In the genomic region with DNA sequence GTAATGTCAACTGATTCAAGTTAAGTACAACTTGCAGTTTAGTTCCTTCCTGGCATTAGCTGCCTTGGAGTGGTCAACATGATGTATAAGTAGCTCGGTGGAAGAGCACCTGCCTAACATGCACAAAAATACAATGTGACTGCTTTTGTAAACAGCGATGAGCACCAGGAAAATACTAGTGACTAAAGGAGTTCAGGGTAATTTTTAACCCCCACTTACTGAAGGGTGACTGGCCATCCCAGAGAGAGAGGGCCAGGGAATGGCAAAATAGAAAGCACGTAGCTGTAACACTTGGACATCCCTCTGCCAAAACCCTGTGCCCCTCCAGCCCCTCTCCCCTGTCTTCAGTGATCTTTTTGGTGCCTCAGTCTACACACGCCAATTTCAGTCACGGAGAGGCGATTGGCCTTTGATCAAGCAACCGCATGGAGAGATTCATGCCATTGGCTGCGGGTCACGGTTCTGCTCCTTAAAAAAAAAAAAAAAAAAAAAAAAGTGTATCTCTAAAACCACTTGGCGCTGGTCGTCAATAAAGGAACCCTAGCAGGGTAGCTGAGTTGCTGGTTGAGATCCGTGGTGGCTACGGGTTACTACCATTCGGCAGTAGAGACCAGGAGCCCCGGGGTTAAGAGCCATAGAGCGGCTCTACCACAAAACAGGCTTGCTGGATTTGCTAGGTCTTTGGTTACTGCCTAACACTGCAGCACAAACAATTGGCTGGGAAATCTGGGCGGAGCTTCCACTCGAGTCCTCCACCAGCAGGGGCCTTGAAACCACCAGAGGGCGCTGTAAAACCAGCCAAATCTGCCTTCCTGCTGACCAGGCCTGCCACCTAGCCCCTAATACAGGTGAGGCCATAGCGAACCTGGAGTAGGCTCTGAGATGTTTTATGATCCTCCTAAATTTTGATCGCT, we compare ENCODE assay signal across 8 mouse cellular contexts. TPM values are rescaled to one million over a fixed set of nuclear protein-coding genes. Genes with fewer than 3 reads are reported as not detected.
DNase-seq lines count a peak whose midpoint lies in the region; ATAC-seq and TF ChIP-seq lines count a peak whose summit lies in the region.

No protein-coding gene starts in this region.

- H3K4me3 ChIP-seq in CH12.LX (replicated peaks in 1 of 3; ENCODE audit: low read depth in 2 of 3, low read length in 2 of 3, poor library complexity in 1 of 3) = peak overlapping the region in 1 of 3 experiments; percentile 25
- H3K4me3 ChIP-seq in forebrain, embryonic 11.5 days (ENCODE audit: low read depth, low read length) = peak overlapping the region; percentile 28
- peak overlapping the region; percentile 48 for H3K4me3 ChIP-seq in heart, embryonic 16.5 days (ENCODE audit: low read length)
- peak overlapping the region; percentile 43 for H3K4me3 ChIP-seq in liver, embryonic 15.5 days (replicated peaks)
- peak overlapping the region; percentile 30 for H3K4me3 ChIP-seq in neural tube, embryonic 12.5 days

- no peaks in the 10 kb centered on the region for H3K9me3 ChIP-seq in CH12.LX (replicated peaks; ENCODE audit: low read length)
- H3K9me3 ChIP-seq in forebrain, embryonic 11.5 days (ENCODE audit: control insufficient read depth, low read length) = no peaks in the 10 kb centered on the region
- no peaks in the 10 kb centered on the region for H3K9me3 ChIP-seq in heart, embryonic 16.5 days (replicated peaks; ENCODE audit: control insufficient read depth, low read length)
- H3K9me3 ChIP-seq in liver, embryonic 15.5 days (replicated peaks) = no peaks in the 10 kb centered on the region
- H3K9me3 ChIP-seq in neural tube, embryonic 12.5 days = no peaks in the 10 kb centered on the region

- H3K36me3 ChIP-seq in CH12.LX (replicated peaks in 1 of 2; ENCODE audit: control insufficient read depth in 1 of 2, insufficient read depth in 1 of 2, low read length in 1 of 2) = no peaks in the 10 kb centered on the region
- no peaks in the 10 kb centered on the region for H3K36me3 ChIP-seq in forebrain, embryonic 11.5 days (ENCODE audit: control insufficient read depth, insufficient read depth, low read length)
- H3K36me3 ChIP-seq in heart, embryonic 16.5 days (ENCODE audit: control insufficient read depth, insufficient read depth) = no peaks in the 10 kb centered on the region
- H3K36me3 ChIP-seq in liver, embryonic 15.5 days (replicated peaks) = no peaks in the 10 kb centered on the region; the same call in 1 of the 2 replicates
- no peaks in the 10 kb centered on the region for H3K36me3 ChIP-seq in neural tube, embryonic 12.5 days

- in situ Hi-C loops in CH12.LX (cut with MboI; ENCODE audit: low pct_ligation_motif_present, low pct_unique_long_range_greater_than_20kb, low sequenced_read_pairs) = no loop called here

- peak; percentile 53; the same call in 1 of the 2 replicates for TF ChIP-seq POLR2A in CH12.LX (IDR thresholded peaks at IDR 0.05; ENCODE audit: low read depth, low read length)

- H3K4me1 ChIP-seq in CH12.LX (ENCODE audit: control insufficient read depth in 1 of 2, insufficient read depth in 2 of 2) = peaks cover 4 to 18% of the 10 kb centered on the region in 2 experiments; a peak in 3 of 4 replicates
- H3K4me1 ChIP-seq in forebrain, embryonic 11.5 days (replicated peaks; ENCODE audit: control insufficient read depth, insufficient read depth, low read length) = no peaks in the 10 kb centered on the region
- peaks cover 2% of the 10 kb centered on the region; the same call in 1 of the 2 replicates for H3K4me1 ChIP-seq in heart, embryonic 16.5 days (ENCODE audit: control insufficient read depth, insufficient read depth, low read length)
- H3K4me1 ChIP-seq in liver, embryonic 15.5 days (replicated peaks) = peaks cover 33% of the 10 kb centered on the region
- H3K4me1 ChIP-seq in neural tube, embryonic 12.5 days = peaks cover 6% of the 10 kb centered on the region; the same call in 1 of the 2 replicates

- no peaks in the 10 kb centered on the region for H3K79me2 ChIP-seq in CH12.LX (replicated peaks; ENCODE audit: control insufficient read depth, extremely low read depth, insufficient read depth, poor library complexity, severe bottlenecking)

- peak; percentile 75 for ATAC-seq in forebrain, embryonic 11.5 days (replicated peaks; ENCODE audit: low FRiP score)
- ATAC-seq in heart, embryonic 16.5 days (replicated peaks; ENCODE audit: extremely low read depth, insufficient read depth, low FRiP score) = peak; percentile 70
- peak; percentile 46 for ATAC-seq in liver, embryonic 15.5 days (ENCODE audit: insufficient read depth)
- peak; percentile 65 for ATAC-seq in neural tube, embryonic 12.5 days (ENCODE audit: low FRiP score, low read depth)

- TF ChIP-seq RAD21 in CH12.LX (IDR thresholded peaks at IDR 0.05; ENCODE audit: low read depth, low read length) = peak; percentile 72

- dilution Hi-C loops in CH12.LX (cut with MboI; ENCODE audit: extremely low pct_ligation_motif_present, extremely low pct_unique_long_range_greater_than_20kb, low sequenced_read_pairs) = no loop called here

- no peak overlapping the region for H3K27ac ChIP-seq in CH12.LX (ENCODE audit: insufficient read depth, low read depth)
- H3K27ac ChIP-seq in forebrain, embryonic 11.5 days (ENCODE audit: low read depth, low read length) = no peak overlapping the region
- H3K27ac ChIP-seq in heart, embryonic 16.5 days (ENCODE audit: low read length) = 0 out of 2 replicates have a peak overlapping the region, but pooled peaks have one; percentile 9
- peak overlapping the region; percentile 54; the same call in 1 of the 2 replicates for H3K27ac ChIP-seq in liver, embryonic 15.5 days (replicated peaks)
- no peak overlapping the region for H3K27ac ChIP-seq in neural tube, embryonic 12.5 days

- no peak for TF ChIP-seq EP300 in CH12.LX (IDR thresholded peaks at IDR 0.05; ENCODE audit: low read length)

- 10% methylated on average over 21 of the region's 21 CpGs for WGBS in forebrain, embryonic 11.5 days
- 12% methylated on average over 21 of the region's 21 CpGs for WGBS in heart, embryonic 16.5 days
- 9% methylated on average over 21 of the region's 21 CpGs for WGBS in liver, embryonic 15.5 days (ENCODE audit: insufficient replicate concordance)
- 11% methylated on average over 21 of the region's 21 CpGs for WGBS in neural tube, embryonic 12.5 days

- H3K27me3 ChIP-seq in CH12.LX (replicated peaks) = peaks cover 19% of the 10 kb centered on the region
- H3K27me3 ChIP-seq in forebrain, embryonic 11.5 days (ENCODE audit: control insufficient read depth, insufficient read depth, low read length) = no peaks in the 10 kb centered on the region
- H3K27me3 ChIP-seq in heart, embryonic 16.5 days (ENCODE audit: control insufficient read depth, insufficient read depth, low read length) = no peaks in the 10 kb centered on the region
- no peaks in the 10 kb centered on the region for H3K27me3 ChIP-seq in liver, embryonic 15.5 days
- no peaks in the 10 kb centered on the region for H3K27me3 ChIP-seq in neural tube, embryonic 12.5 days (replicated peaks)

- peak overlapping the region; percentile 79 for H3K4me2 ChIP-seq in CH12.LX (ENCODE audit: insufficient read depth, low read depth, poor library complexity, severe bottlenecking)
- peak overlapping the region; percentile 48 for H3K4me2 ChIP-seq in forebrain, embryonic 11.5 days (ENCODE audit: low read depth, low read length, severe bottlenecking)
- peak overlapping the region; percentile 73 for H3K4me2 ChIP-seq in heart, embryonic 16.5 days (ENCODE audit: low read depth, low read length)
- H3K4me2 ChIP-seq in liver, embryonic 15.5 days = peak overlapping the region; percentile 71
- H3K4me2 ChIP-seq in neural tube, embryonic 12.5 days (replicated peaks) = peak overlapping the region; percentile 58

- TF ChIP-seq CTCF in CH12.LX (conservative IDR thresholded peaks at IDR 0.05 in 1 of 2, IDR thresholded peaks at IDR 0.05 in 1 of 2; ENCODE audit: low read depth in 2 of 2, low read length in 2 of 2) = peak; percentile 74 to 98

- peak; percentile 91 for DNase-seq in CH12.LX (ENCODE audit: extremely low read depth)
- DNase-seq in c-Kit-positive CD71-positive TER-119-negative erythroid progenitor cells, embryonic 14.5 days (ENCODE audit: low read depth) = peak; percentile 96
- DNase-seq in forebrain, embryonic 11.5 days (ENCODE audit: low spot score) = peak; percentile 95
- DNase-seq in kidney, postnatal 36 days = peak; percentile 97 to 99
- peak; percentile 88 for DNase-seq in telencephalon, adult 2 months (ENCODE audit: low read depth, low spot score)

- peak overlapping the region; percentile 46; the same call in 1 of the 2 replicates for H3K9ac ChIP-seq in CH12.LX (ENCODE audit: insufficient read depth, low read depth)
- H3K9ac ChIP-seq in forebrain, embryonic 11.5 days (ENCODE audit: low read length) = peak overlapping the region; percentile 53
- peak overlapping the region; percentile 63 for H3K9ac ChIP-seq in heart, embryonic 16.5 days (ENCODE audit: low read length)
- H3K9ac ChIP-seq in liver, embryonic 15.5 days = peak overlapping the region; percentile 40; the same call in 1 of the 2 replicates
- 0 out of 2 replicates have a peak overlapping the region, but pooled peaks have one; percentile 40 for H3K9ac ChIP-seq in neural tube, embryonic 12.5 days

RNA-seq across cellular contexts. Expression of a gene that starts 5.1 kb away (rescaled TPM):
- total RNA-seq in CH12.LX (2012; rRNA removed) = 87.6 and 129 TPM in 2 replicates
- total RNA-seq in CH12.LX (2014; rRNA removed) = 134 and 156 TPM in 2 replicates
- 191 and 196 TPM in 2 replicates for polyA plus RNA-seq in CH12.LX (2012; ENCODE audit: insufficient read length, low read depth)
- polyA plus RNA-seq in forebrain, embryonic 11.5 days (2014; fragmentation: Nextera tagmentation; extraction: Ambion mirVana) = 221 and 225 TPM in 2 replicates
- polyA plus RNA-seq in heart, embryonic 16.5 days (2015; fragmentation: Nextera tagmentation; extraction: Ambion mirVana) = 131 and 142 TPM in 2 replicates
- polyA plus RNA-seq in liver, embryonic 15.5 days (2015; fragmentation: Nextera tagmentation; extraction: Ambion mirVana) = 88.6 and 90.5 TPM in 2 replicates
- 194 and 210 TPM in 2 replicates for polyA plus RNA-seq in neural tube, embryonic 12.5 days (2016; fragmentation: Nextera tagmentation; extraction: Ambion mirVana)

RNA-seq across cellular contexts. Expression of a gene that starts 13.4 kb away (rescaled TPM):
- total RNA-seq in CH12.LX (2012; rRNA removed) = not detected in 2 replicates
- not detected in 2 replicates for total RNA-seq in CH12.LX (2014; rRNA removed)
- polyA plus RNA-seq in CH12.LX (2012; ENCODE audit: insufficient read length, low read depth) = not detected in 2 replicates
- 0.07 and 0.36 TPM in 2 replicates for polyA plus RNA-seq in forebrain, embryonic 11.5 days (2014; fragmentation: Nextera tagmentation; extraction: Ambion mirVana)
- 0.21 and 0.24 TPM in 2 replicates for polyA plus RNA-seq in heart, embryonic 16.5 days (2015; fragmentation: Nextera tagmentation; extraction: Ambion mirVana)
- polyA plus RNA-seq in liver, embryonic 15.5 days (2015; fragmentation: Nextera tagmentation; extraction: Ambion mirVana) = 24.0 and 28.1 TPM in 2 replicates
- polyA plus RNA-seq in neural tube, embryonic 12.5 days (2016; fragmentation: Nextera tagmentation; extraction: Ambion mirVana) = 1.1 and 1.6 TPM in 2 replicates

RNA-seq across cellular contexts. Expression of a gene that starts 42.5 kb away (rescaled TPM):
- total RNA-seq in CH12.LX (2012; rRNA removed) (not detected in 2 replicates), CH12.LX (2014; rRNA removed) (not detected in 2 replicates)
- not detected in 2 replicates for polyA plus RNA-seq in CH12.LX (2012; ENCODE audit: insufficient read length, low read depth)
- not detected in 2 replicates for polyA plus RNA-seq in forebrain, embryonic 11.5 days (2014; fragmentation: Nextera tagmentation; extraction: Ambion mirVana)
- polyA plus RNA-seq in heart, embryonic 16.5 days (2015; fragmentation: Nextera tagmentation; extraction: Ambion mirVana) = not detected in 2 replicates
- polyA plus RNA-seq in liver, embryonic 15.5 days (2015; fragmentation: Nextera tagmentation; extraction: Ambion mirVana) = 0.24 and 0.26 TPM in 2 replicates
- not detected in 2 replicates for polyA plus RNA-seq in neural tube, embryonic 12.5 days (2016; fragmentation: Nextera tagmentation; extraction: Ambion mirVana)

RNA-seq across cellular contexts. Expression of a gene that starts 52.7 kb away (rescaled TPM):
- total RNA-seq in CH12.LX (2012; rRNA removed) (0.08 TPM in 1 of 2 replicates, not detected in the other), CH12.LX (2014; rRNA removed) (not detected in 2 replicates)
- 0.47 and 0.61 TPM in 2 replicates for polyA plus RNA-seq in CH12.LX (2012; ENCODE audit: insufficient read length, low read depth)
- 0.19 and 0.73 TPM in 2 replicates for polyA plus RNA-seq in forebrain, embryonic 11.5 days (2014; fragmentation: Nextera tagmentation; extraction: Ambion mirVana)
- polyA plus RNA-seq in heart, embryonic 16.5 days (2015; fragmentation: Nextera tagmentation; extraction: Ambion mirVana) = 0.26 and 0.37 TPM in 2 replicates
- polyA plus RNA-seq in liver, embryonic 15.5 days (2015; fragmentation: Nextera tagmentation; extraction: Ambion mirVana) = 0.07 and 0.15 TPM in 2 replicates
- polyA plus RNA-seq in neural tube, embryonic 12.5 days (2016; fragmentation: Nextera tagmentation; extraction: Ambion mirVana) = 0.27 and 0.42 TPM in 2 replicates

Comparison
In these comparisons a context has a peak if more than half of its experiments do, and no peak if none do; other contexts are left out.
1. H3K27ac ChIP-seq: peak in heart, embryonic 16.5 days (single experiment) and liver, embryonic 15.5 days (single experiment); none in CH12.LX (single experiment), forebrain, embryonic 11.5 days (single experiment) and neural tube, embryonic 12.5 days (single experiment).
2. Peak in every context shown above with its lines, with median percentiles within 50 percentile points of each other: DNase-seq, H3K4me2 ChIP-seq, H3K9ac ChIP-seq and ATAC-seq.